Mouse (Mus musculus) liver, embryonic 16.5 days (tissue): ENCODE measurements around the gene Fbln2. TPM values are rescaled to one million over a fixed set of nuclear protein-coding genes. Genes with fewer than 3 reads are reported as not detected.
A peak's percentile ranks its signal among the peaks of the same experiment; 100 is the strongest.

Experiments
- ATAC-seq: fragments of 200-750 bp; cut with Nextera tagmentation; 2 replicates; pipeline ENCODE4 v1.8.0; 2017; ENCODE audit warnings: low read depth, mild to moderate bottlenecking, moderate number of reproducible peaks, moderate library complexity
- H3K27ac ChIP-seq: fragments of 300-500 bp; sonication (generic); 2 replicates; pipeline ENCODE4 v1.5.1; 2014; ENCODE audit warnings: mild to moderate bottlenecking, low read length
- H3K27me3 ChIP-seq: fragments of 300-500 bp; sonication (generic); 2 replicates; pipeline ENCODE4 v1.6.1; 2014; ENCODE audit warnings: low read depth, low read length, mixed read lengths; ENCODE audit not compliant: control insufficient read depth, insufficient read depth
- H3K36me3 ChIP-seq: fragments of 300-500 bp; sonication (generic); 2 replicates; pipeline ENCODE4 v1.6.1; 2014; ENCODE audit warnings: mild to moderate bottlenecking; ENCODE audit not compliant: control insufficient read depth, insufficient read depth
- H3K4me1 ChIP-seq: fragments of 300-500 bp; sonication (generic); 2 replicates; pipeline ENCODE4 v1.6.1; 2014; ENCODE audit warnings: low read depth, low read length, mixed read lengths; ENCODE audit not compliant: control insufficient read depth
- H3K4me2 ChIP-seq: fragments of 300-500 bp; sonication (generic); 2 replicates; pipeline ENCODE4 v1.6.1; 2014; ENCODE audit warnings: low read depth, low read length, mixed read lengths
- H3K4me3 ChIP-seq: fragments of 300-500 bp; sonication (generic); 2 replicates; pipeline ENCODE4 v1.5.1; 2014; ENCODE audit warnings: low read depth, mild to moderate bottlenecking, low read length
- H3K9ac ChIP-seq: fragments of 300-500 bp; sonication (generic); 2 replicates; pipeline ENCODE4 v1.6.1; 2014; ENCODE audit warnings: low read depth, low read length
- H3K9me3 ChIP-seq: fragments of 300-500 bp; sonication (generic); replicated peaks from 2 replicates; pipeline ENCODE4 v1.6.1; 2016; ENCODE audit warnings: low read length; ENCODE audit not compliant: control insufficient read depth
- WGBS: fragments of 180-500 bp; shearing (Covaris S2); extraction: QIAGEN DNeasy Blood & Tissue Kit; methylation state at CpG from one replicate; pipeline ENCODE4 v1.1.7; 2014; ENCODE audit not compliant: insufficient replicate concordance; 5-methylcytosine and 5-hydroxymethylcytosine counted together
- polyA plus RNA-seq: library from polyadenylated mRNA; unstranded; fragments of >200 nt; fragmentation: Nextera tagmentation; extraction: Ambion mirVana; gene quantifications from 2 replicates; pipeline ENCODE4 v1.2.1, GENCODE M21; 2015

Fbln2 gene
- polyA plus RNA-seq, 1 experiment from 2014 or later: 8.0 TPM

- Histone ChIP-seq H3K4me1 (no peaks in the 10 kb centered on the region), H3K4me3 (no peak overlapping the region), H3K27ac (no peak overlapping the region), H3K9ac (no peak overlapping the region), H3K4me2 (no peak overlapping the region), H3K9me3 (no peaks in the 10 kb centered on the region), H3K36me3 (no peaks in the 10 kb centered on the region), H3K27me3 (peaks cover 12% of the 10 kb centered on the region)
- WGBS: 58% methylated on average over 10 of the region's 10 CpGs
- ATAC-seq: 0 out of 2 replicates have a peak, but pooled peaks have one; percentile 13
Measured at GRCm38 (mm10) chr6:91290937-91291336, 78.7 kb downstream of the Fbln2 start.

GRCm38 (mm10) chr6:91295431-91295830 is 83.2 kb downstream of the Fbln2 start:
- ATAC-seq: no peak
- H3K9ac ChIP-seq: no peak overlapping the region
- 43% methylated on average over 4 of the region's 4 CpGs for WGBS
- H3K4me2 ChIP-seq: no peak overlapping the region
- H3K27ac ChIP-seq: no peak overlapping the region
- no peaks in the 10 kb centered on the region; the same call in 1 of the 2 replicates for H3K27me3 ChIP-seq
- H3K4me1 ChIP-seq: no peaks in the 10 kb centered on the region
- H3K36me3 ChIP-seq: no peaks in the 10 kb centered on the region
- H3K4me3 ChIP-seq: no peak overlapping the region
- no peaks in the 10 kb centered on the region for H3K9me3 ChIP-seq

- no peak overlapping the region for H3K4me2 ChIP-seq
- 13% methylated on average over 6 of the region's 6 CpGs for WGBS
- H3K4me1 ChIP-seq: no peaks in the 10 kb centered on the region
Measured at GRCm38 (mm10) chr6:91298828-91299227, 86.6 kb downstream of the Fbln2 start.

GRCm38 (mm10) chr6:91300079-91300478 is 87.8 kb downstream of the Fbln2 start:
- ATAC-seq: no peak
- 54% methylated on average over 3 of the region's 3 CpGs for WGBS
- H3K36me3 ChIP-seq: no peaks in the 10 kb centered on the region

More at GRCm38 (mm10) chr6:91298828-91299227, 86.6 kb downstream of the Fbln2 start:
- no peaks in the 10 kb centered on the region for H3K9me3 ChIP-seq
- no peaks in the 10 kb centered on the region for H3K36me3 ChIP-seq
- no peak overlapping the region for H3K9ac ChIP-seq
- H3K27me3 ChIP-seq: no peaks in the 10 kb centered on the region; the same call in 1 of the 2 replicates
- no peak for ATAC-seq
- H3K4me3 ChIP-seq: no peak overlapping the region
- H3K27ac ChIP-seq: no peak overlapping the region

GRCm38 (mm10) chr6:91301839-91302238 is 89.6 kb downstream of the Fbln2 start:
- Histone ChIP-seq H3K4me2 (no peak overlapping the region), H3K9ac (no peak overlapping the region), H3K4me3 (no peak overlapping the region), H3K4me1 (no peaks in the 10 kb centered on the region), H3K36me3 (no peaks in the 10 kb centered on the region), H3K9me3 (no peaks in the 10 kb centered on the region), H3K27ac (no peak overlapping the region), H3K27me3 (no peaks in the 10 kb centered on the region; the same call in 1 of the 2 replicates)
- ATAC-seq: no peak
- WGBS: 18% methylated on average over 1 of the region's 1 CpGs

More at GRCm38 (mm10) chr6:91300079-91300478, 87.8 kb downstream of the Fbln2 start:
- no peaks in the 10 kb centered on the region for H3K9me3 ChIP-seq
- H3K27ac ChIP-seq: no peak overlapping the region
- H3K27me3 ChIP-seq: no peaks in the 10 kb centered on the region; the same call in 1 of the 2 replicates
- no peak overlapping the region for H3K4me3 ChIP-seq
- H3K4me1 ChIP-seq: no peaks in the 10 kb centered on the region
- no peak overlapping the region for H3K9ac ChIP-seq
- no peak overlapping the region for H3K4me2 ChIP-seq

- WGBS: 46% methylated on average over 3 of the region's 3 CpGs
- no peak for ATAC-seq
Measured at GRCm38 (mm10) chr6:91302337-91302736, 90.1 kb downstream of the Fbln2 start.

GRCm38 (mm10) chr6:91304172-91304571 is 91.9 kb downstream of the Fbln2 start:
- no peaks in the 10 kb centered on the region for H3K4me1 ChIP-seq
- no peaks in the 10 kb centered on the region for H3K27me3 ChIP-seq
- H3K27ac ChIP-seq: no peak overlapping the region
- no peak overlapping the region for H3K4me3 ChIP-seq
- 46% methylated on average over 4 of the region's 4 CpGs for WGBS
- ATAC-seq: no peak
- no peaks in the 10 kb centered on the region for H3K36me3 ChIP-seq
- H3K4me2 ChIP-seq: no peak overlapping the region
- H3K9ac ChIP-seq: no peak overlapping the region
- H3K9me3 ChIP-seq: no peaks in the 10 kb centered on the region

More at GRCm38 (mm10) chr6:91302337-91302736, 90.1 kb downstream of the Fbln2 start:
- Histone ChIP-seq H3K27ac (no peak overlapping the region), H3K27me3 (no peaks in the 10 kb centered on the region; the same call in 1 of the 2 replicates), H3K4me1 (no peaks in the 10 kb centered on the region), H3K9ac (no peak overlapping the region), H3K9me3 (no peaks in the 10 kb centered on the region), H3K36me3 (no peaks in the 10 kb centered on the region), H3K4me3 (no peak overlapping the region), H3K4me2 (no peak overlapping the region)

GRCm38 (mm10) chr6:91307972-91308371 is 95.7 kb downstream of the Fbln2 start:
- Histone ChIP-seq H3K4me3 (no peak overlapping the region), H3K4me2 (no peak overlapping the region), H3K4me1 (no peaks in the 10 kb centered on the region), H3K9ac (no peak overlapping the region), H3K27me3 (no peaks in the 10 kb centered on the region), H3K27ac (no peak overlapping the region), H3K9me3 (no peaks in the 10 kb centered on the region), H3K36me3 (no peaks in the 10 kb centered on the region)
- ATAC-seq: no peak
- 29% methylated on average over 1 of the region's 1 CpGs for WGBS

- no peak for ATAC-seq
- H3K9me3 ChIP-seq: no peaks in the 10 kb centered on the region
- H3K27me3 ChIP-seq: no peaks in the 10 kb centered on the region
- H3K4me2 ChIP-seq: no peak overlapping the region
- WGBS: 63% methylated on average over 5 of the region's 5 CpGs
- no peak overlapping the region for H3K9ac ChIP-seq
- H3K4me3 ChIP-seq: no peak overlapping the region
- H3K36me3 ChIP-seq: no peaks in the 10 kb centered on the region
- H3K4me1 ChIP-seq: no peaks in the 10 kb centered on the region
- no peak overlapping the region for H3K27ac ChIP-seq
Measured at GRCm38 (mm10) chr6:91311204-91311603, 98.9 kb downstream of the Fbln2 start.
